Mouse (Mus musculus): Measurements from ENCODE around the gene Rgs1. TPM values are rescaled to one million over a fixed set of nuclear protein-coding genes. Genes with fewer than 3 reads are reported as not detected.

Rgs1 gene
- total and polyA plus RNA-seq, 2 experiments from 2014 or later: 0.40 to 1.5 TPM

DNA sequence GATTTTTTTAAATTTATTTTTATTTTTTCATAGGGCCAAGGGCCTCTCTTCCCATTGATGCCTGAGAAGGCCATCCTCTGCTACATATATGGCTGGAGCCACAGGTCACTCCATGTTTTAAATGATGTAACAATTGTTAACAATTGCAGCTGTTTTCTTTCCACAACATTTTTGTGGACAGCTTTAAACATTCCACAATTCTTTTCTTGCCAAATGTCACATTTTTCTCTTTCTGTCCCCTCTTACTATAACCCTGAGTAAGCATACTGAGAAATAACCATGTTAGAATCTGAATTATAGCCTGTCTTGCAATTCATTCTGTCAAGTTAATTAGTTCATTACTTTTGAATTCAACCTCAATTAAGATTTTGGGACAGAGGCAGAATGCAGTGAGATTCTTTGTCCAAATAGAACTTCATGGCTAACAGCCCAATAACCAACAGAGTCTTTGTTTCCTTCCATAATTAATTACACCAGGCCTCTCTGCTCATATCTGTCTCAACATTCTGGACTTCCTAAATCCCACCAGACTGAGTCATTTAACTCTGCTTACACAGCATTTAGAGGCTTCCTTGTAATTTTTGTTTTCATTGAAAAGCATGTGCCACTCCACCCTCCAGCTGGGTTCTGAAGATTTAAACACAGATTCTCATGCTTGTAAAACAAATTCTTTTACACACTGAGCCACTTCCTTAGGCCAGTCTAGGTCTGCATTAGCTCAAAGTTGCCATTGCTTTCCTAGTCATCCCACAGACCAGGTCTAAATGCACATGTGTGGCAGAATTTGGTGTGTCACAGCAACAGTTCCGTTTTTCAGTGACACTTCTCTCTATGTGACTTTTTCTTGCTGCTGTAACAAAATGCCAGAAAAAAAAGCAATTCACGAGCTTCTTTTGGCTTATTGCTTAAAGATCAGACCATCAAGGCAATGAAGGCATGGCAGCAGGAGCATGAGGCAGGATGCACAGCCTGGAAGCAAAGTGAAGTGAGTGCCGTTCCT is 18.7 kb upstream of the Rgs1 start:
- 54% methylated on average over 3 of the region's 3 CpGs for WGBS
- H3K4me1 ChIP-seq (ENCODE audit: control insufficient read depth, insufficient read depth): no peaks in the 10 kb centered on the region
- H3K27me3 ChIP-seq (ENCODE audit: control insufficient read depth, insufficient read depth, low read length): no peaks in the 10 kb centered on the region
- DNase-seq (ENCODE audit: low spot score): no peak
- H3K4me3 ChIP-seq (ENCODE audit: low read depth, low read length): no peak overlapping the region
- ATAC-seq (ENCODE audit: insufficient read depth, low read depth): no peak
- H3K27ac ChIP-seq (ENCODE audit: low read depth): no peak overlapping the region
- no peak overlapping the region for H3K4me2 ChIP-seq (ENCODE audit: low read depth, low read length)
- H3K36me3 ChIP-seq (replicated peaks; ENCODE audit: control insufficient read depth, insufficient read depth, low read length): no peaks in the 10 kb centered on the region
- H3K9ac ChIP-seq (replicated peaks; ENCODE audit: low read depth, low read length): no peak overlapping the region
- no peak for TF ChIP-seq EP300 (IDR thresholded peaks at IDR 0.05; ENCODE audit: low read depth)
- no peak for TF ChIP-seq CTCF (IDR thresholded peaks at IDR 0.05; ENCODE audit: low read depth)
- H3K9me3 ChIP-seq (replicated peaks; ENCODE audit: control insufficient read depth, low read length): no peaks in the 10 kb centered on the region

DNA sequence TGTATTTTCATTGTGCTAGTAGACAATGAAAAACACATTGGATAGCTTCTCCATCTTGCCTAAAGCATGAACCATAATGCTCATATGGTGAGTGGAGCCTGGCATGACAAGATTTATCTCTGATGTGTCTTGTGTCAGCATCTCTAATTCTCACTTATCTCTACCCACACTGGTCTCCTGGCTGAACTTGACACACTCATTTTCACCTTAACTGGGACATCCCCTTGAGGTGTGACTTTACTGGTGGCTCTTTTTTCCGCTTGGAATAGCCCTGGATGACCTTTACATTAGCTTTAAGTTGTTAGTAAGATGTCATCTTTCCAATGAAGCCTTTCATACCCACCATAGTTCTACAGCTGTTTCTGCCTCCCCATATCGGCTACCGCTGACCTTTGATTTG is 15.0 kb upstream of the Rgs1 start:
- Histone ChIP-seq H3K4me2 (ENCODE audit: low read depth, low read length) (no peak overlapping the region), H3K4me1 (ENCODE audit: control insufficient read depth, insufficient read depth) (no peaks in the 10 kb centered on the region), H3K4me3 (ENCODE audit: low read depth, low read length) (no peak overlapping the region), H3K27ac (ENCODE audit: low read depth) (no peak overlapping the region), H3K9me3 (replicated peaks; ENCODE audit: control insufficient read depth, low read length) (no peaks in the 10 kb centered on the region), H3K27me3 (ENCODE audit: control insufficient read depth, insufficient read depth, low read length) (no peaks in the 10 kb centered on the region), H3K9ac (replicated peaks; ENCODE audit: low read depth, low read length) (no peak overlapping the region), H3K36me3 (replicated peaks; ENCODE audit: control insufficient read depth, insufficient read depth, low read length) (no peaks in the 10 kb centered on the region)
- no peak for DNase-seq (ENCODE audit: low spot score)
- no peak for ATAC-seq (ENCODE audit: insufficient read depth, low read depth)
- 72% methylated on average over 3 of the region's 3 CpGs for WGBS
- TF ChIP-seq EP300 (IDR thresholded peaks at IDR 0.05; ENCODE audit: low read depth) (no peak), CTCF (IDR thresholded peaks at IDR 0.05; ENCODE audit: low read depth) (no peak)

DNA sequence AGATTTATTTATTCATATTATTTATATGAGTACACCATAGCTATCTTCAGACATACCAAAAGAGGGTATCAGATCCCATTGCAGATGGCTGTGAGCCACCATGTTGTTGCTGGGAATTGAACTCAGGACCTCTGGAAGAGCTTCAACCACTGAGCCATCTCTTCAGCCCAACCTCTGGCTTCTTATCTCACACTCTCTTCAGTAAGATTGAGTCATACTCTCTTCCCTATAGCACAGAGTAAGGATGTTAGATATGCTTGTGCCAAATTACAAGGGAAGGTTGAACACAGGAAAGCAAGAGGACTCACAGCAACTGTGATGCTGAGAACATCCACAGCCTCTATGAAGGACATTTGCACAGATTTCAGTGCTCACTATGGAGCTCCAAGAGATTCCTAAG is 13.0 kb upstream of the Rgs1 start:
- Histone ChIP-seq H3K4me1 (ENCODE audit: control insufficient read depth, insufficient read depth) (no peaks in the 10 kb centered on the region), H3K4me3 (ENCODE audit: low read depth, low read length) (no peak overlapping the region), H3K27me3 (ENCODE audit: control insufficient read depth, insufficient read depth, low read length) (no peaks in the 10 kb centered on the region), H3K9ac (replicated peaks; ENCODE audit: low read depth, low read length) (no peak overlapping the region), H3K36me3 (replicated peaks; ENCODE audit: control insufficient read depth, insufficient read depth, low read length) (no peaks in the 10 kb centered on the region), H3K9me3 (replicated peaks; ENCODE audit: control insufficient read depth, low read length) (no peaks in the 10 kb centered on the region), H3K4me2 (ENCODE audit: low read depth, low read length) (no peak overlapping the region), H3K27ac (ENCODE audit: low read depth) (no peak overlapping the region)
- TF ChIP-seq EP300 (IDR thresholded peaks at IDR 0.05; ENCODE audit: low read depth): no peak
- TF ChIP-seq CTCF (IDR thresholded peaks at IDR 0.05; ENCODE audit: low read depth): no peak
- no peak for DNase-seq (ENCODE audit: low spot score)
- no peak for ATAC-seq (ENCODE audit: insufficient read depth, low read depth)

DNA sequence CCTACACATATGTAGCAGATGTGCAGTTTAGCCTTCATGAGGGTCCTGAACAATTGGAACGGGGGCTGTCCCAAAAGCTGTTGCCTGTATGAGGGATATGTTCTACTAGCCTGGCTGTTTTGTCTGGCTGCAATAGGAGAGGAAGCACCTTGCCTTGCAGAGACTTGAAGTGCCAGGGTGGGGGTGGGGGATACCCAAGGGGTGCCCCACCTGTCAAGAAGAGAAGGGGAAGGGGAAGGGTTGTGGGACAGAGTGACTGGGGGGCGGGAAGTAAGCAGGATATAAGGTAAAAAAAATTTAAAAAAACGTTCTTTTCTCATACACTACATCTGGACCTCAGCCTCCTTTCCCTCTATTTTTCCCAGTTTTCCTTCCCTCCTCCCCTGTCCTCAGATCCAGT is 9.7 kb upstream of the Rgs1 start:
- Histone ChIP-seq H3K4me2 (ENCODE audit: low read depth, low read length) (no peak overlapping the region), H3K27me3 (ENCODE audit: control insufficient read depth, insufficient read depth, low read length) (no peaks in the 10 kb centered on the region), H3K9me3 (replicated peaks; ENCODE audit: control insufficient read depth, low read length) (no peaks in the 10 kb centered on the region), H3K4me1 (ENCODE audit: control insufficient read depth, insufficient read depth) (no peaks in the 10 kb centered on the region), H3K36me3 (replicated peaks; ENCODE audit: control insufficient read depth, insufficient read depth, low read length) (no peaks in the 10 kb centered on the region), H3K9ac (replicated peaks; ENCODE audit: low read depth, low read length) (no peak overlapping the region), H3K27ac (ENCODE audit: low read depth) (no peak overlapping the region), H3K4me3 (ENCODE audit: low read depth, low read length) (no peak overlapping the region)
- ATAC-seq (ENCODE audit: insufficient read depth, low read depth) (no peak), DNase-seq (ENCODE audit: low spot score) (no peak)
- TF ChIP-seq EP300 (IDR thresholded peaks at IDR 0.05; ENCODE audit: low read depth): no peak
- no peak for TF ChIP-seq CTCF (IDR thresholded peaks at IDR 0.05; ENCODE audit: low read depth)
- WGBS: 41% methylated on average over 3 of the region's 3 CpGs

DNA sequence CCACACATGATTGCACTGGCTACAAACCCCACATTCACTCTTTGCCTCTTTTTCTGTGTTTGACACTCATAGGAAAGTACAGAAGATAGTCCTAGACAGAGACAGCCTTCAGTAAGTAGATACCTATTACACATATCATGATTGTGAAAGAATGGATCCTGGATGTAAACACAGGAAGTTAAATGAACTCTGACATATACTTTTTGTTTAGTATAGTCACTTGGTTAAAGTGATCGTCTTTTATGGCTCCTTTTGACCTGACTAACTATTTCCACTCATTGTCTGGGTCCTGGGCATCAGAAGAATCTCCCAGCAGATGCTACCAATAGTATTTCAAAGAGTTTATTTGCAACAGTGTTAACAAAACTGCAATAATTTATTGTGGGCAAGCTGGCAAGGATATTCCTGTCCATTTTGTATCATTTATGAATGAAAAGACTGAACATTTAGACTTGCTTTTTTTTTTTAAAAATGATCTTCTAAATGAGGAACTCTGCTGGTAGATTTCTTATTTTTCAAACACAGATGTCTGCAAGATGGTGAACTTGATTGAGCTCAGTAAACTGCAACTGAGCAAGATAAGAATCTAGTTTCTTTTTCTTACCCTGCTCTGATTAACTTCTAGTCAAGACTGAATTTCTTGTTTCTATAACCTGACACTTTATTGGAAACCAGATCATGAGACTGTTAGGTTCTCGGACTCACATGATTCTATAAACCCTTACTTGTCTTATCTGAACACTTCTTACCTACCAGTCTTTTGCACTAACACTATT is 7.7 kb upstream of the Rgs1 start:
- TF ChIP-seq EP300 (IDR thresholded peaks at IDR 0.05; ENCODE audit: low read depth) (no peak), CTCF (IDR thresholded peaks at IDR 0.05; ENCODE audit: low read depth) (no peak)
- no peak overlapping the region for H3K4me2 ChIP-seq (ENCODE audit: low read depth, low read length)
- WGBS: 52% methylated on average over 2 of the region's 2 CpGs
- no peaks in the 10 kb centered on the region for H3K4me1 ChIP-seq (ENCODE audit: control insufficient read depth, insufficient read depth)
- no peaks in the 10 kb centered on the region for H3K9me3 ChIP-seq (replicated peaks; ENCODE audit: control insufficient read depth, low read length)
- no peak overlapping the region for H3K9ac ChIP-seq (replicated peaks; ENCODE audit: low read depth, low read length)
- no peaks in the 10 kb centered on the region for H3K27me3 ChIP-seq (ENCODE audit: control insufficient read depth, insufficient read depth, low read length)
- H3K36me3 ChIP-seq (replicated peaks; ENCODE audit: control insufficient read depth, insufficient read depth, low read length): no peaks in the 10 kb centered on the region
- ATAC-seq (ENCODE audit: insufficient read depth, low read depth) (no peak), DNase-seq (ENCODE audit: low spot score) (no peak)
- no peak overlapping the region for H3K4me3 ChIP-seq (ENCODE audit: low read depth, low read length)
- no peak overlapping the region for H3K27ac ChIP-seq (ENCODE audit: low read depth)

Measured in heart, postnatal 0 days (tissue).